Comparison of ENCODE assay signal across 11 mouse cellular contexts in the genomic region with DNA sequence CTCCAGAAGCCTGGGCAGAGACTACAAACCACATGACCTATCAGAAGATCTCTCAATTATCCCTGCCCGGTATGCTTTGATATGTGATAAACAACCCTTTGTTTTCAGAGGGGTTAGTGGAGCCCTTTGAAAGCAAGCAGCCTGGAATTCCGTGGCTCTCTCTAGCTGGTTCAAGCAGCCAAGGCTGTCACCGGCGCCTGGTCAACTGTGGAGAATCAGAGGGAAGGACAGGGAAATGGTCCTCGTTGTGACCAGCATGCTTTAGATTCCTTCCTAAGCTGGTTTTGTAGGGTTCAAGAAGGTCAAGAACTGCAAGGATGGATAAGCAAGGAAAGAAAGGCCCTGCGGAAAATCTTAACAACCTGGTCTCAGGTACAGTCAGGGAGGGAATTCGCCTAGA. TPM values are rescaled to one million over a fixed set of nuclear protein-coding genes. Genes with fewer than 3 reads are reported as not detected.
DNase-seq lines count a peak whose midpoint lies in the region; ATAC-seq and TF ChIP-seq lines count a peak whose summit lies in the region.
"Had no signal": no experiment of that assay in that cellular context is flagged by ENCODE, and none has a peak within 500 bp of the region (broad histone marks: within the 10 kb centered on the region; RNA-seq: fewer than 3 reads in every experiment).

No protein-coding gene starts in this region.

- no peak for ATAC-seq in neural tube, embryonic 13.5 days (ENCODE audit: low read depth)
- ATAC-seq: activated CD4-positive, CD25-positive, alpha-beta regulatory T cell, adult 4 months had no signal

- no peaks in the 10 kb centered on the region for H3K27me3 ChIP-seq in neural tube, embryonic 13.5 days
- H3K27me3 ChIP-seq: hindbrain, embryonic 15.5 days; liver, embryonic 13.5 days had no signal

- no peak for TF ChIP-seq CTCF in gastrocnemius, adult 2 months (IDR thresholded peaks at IDR 0.05)

- H3K4me2 ChIP-seq in neural tube, embryonic 13.5 days, result no peak overlapping the region
- H3K4me2 ChIP-seq: hindbrain, embryonic 15.5 days; liver, embryonic 13.5 days had no signal

- intact Hi-C loops in gastrocnemius, adult 2 months (cut with DNase I), result no loop called here
- intact Hi-C loops in left cerebral cortex, postnatal 14 days (cut with DNase I), result no loop called here

- peak overlapping the region; percentile 77 for H3K27ac ChIP-seq in gastrocnemius, adult 2 months
- peak overlapping the region; percentile 3; the same call in 1 of the 2 replicates for H3K27ac ChIP-seq in neural tube, embryonic 13.5 days (replicated peaks)
- H3K27ac ChIP-seq: hindbrain, embryonic 15.5 days; liver, embryonic 13.5 days had no signal

- H3K9ac ChIP-seq in neural tube, embryonic 13.5 days, result no peak overlapping the region
- H3K9ac ChIP-seq: hindbrain, embryonic 15.5 days; liver, embryonic 13.5 days had no signal

- DNase-seq in gastrocnemius, adult 2 months, result no peak
- no peak for DNase-seq in gastrocnemius, adult 18-20 months (ENCODE audit: low spot score)
- DNase-seq in neural tube, embryonic 10.5 days (ENCODE audit: extremely low spot score, low spot score), result no peak
- peak; percentile 59 for DNase-seq in kidney, adult 18-20 months
- DNase-seq in yolk sac, embryonic 10.5 days (ENCODE audit: low spot score), result no peak
- no peak for DNase-seq in thymus, adult 18-20 months
- DNase-seq in left cerebral cortex, postnatal 14 days (ENCODE audit: low spot score in 2 of 2), result no peak
- DNase-seq: liver, embryonic 13.5 days had no signal

- H3K4me3 ChIP-seq in gastrocnemius, adult 2 months, result no peak overlapping the region
- H3K4me3 ChIP-seq in neural tube, embryonic 13.5 days, result no peak overlapping the region
- H3K4me3 ChIP-seq: hindbrain, embryonic 15.5 days; liver, embryonic 13.5 days had no signal

- H3K4me1 ChIP-seq in neural tube, embryonic 13.5 days (replicated peaks), result peaks cover 69% of the 10 kb centered on the region

- 37% methylated on average over 7 of the region's 7 CpGs for WGBS in neural tube, embryonic 13.5 days

- no peaks in the 10 kb centered on the region for H3K9me3 ChIP-seq in neural tube, embryonic 13.5 days
- H3K9me3 ChIP-seq: hindbrain, embryonic 15.5 days; liver, embryonic 13.5 days had no signal

- peaks cover 5% of the 10 kb centered on the region; the same call in 1 of the 2 replicates for H3K36me3 ChIP-seq in neural tube, embryonic 13.5 days
- H3K36me3 ChIP-seq: hindbrain, embryonic 15.5 days; liver, embryonic 13.5 days had no signal

RNA-seq across cellular contexts. Expression of gene App, which starts 21.9 kb away (rescaled TPM):
- 100 to 1,000 TPM in 1 of 2 experiments, 10 to 100 TPM in 1; 66.5 to 103 TPM for total RNA-seq in gastrocnemius, adult 2 months (2021)
- 10 to 100 TPM; 68.7 to 96.8 TPM for total RNA-seq in gastrocnemius, adult 18-20 months (2021)
- 388 and 419 TPM in 2 replicates for polyA plus RNA-seq in neural tube, embryonic 13.5 days (2015; fragmentation: Nextera tagmentation; extraction: Ambion mirVana)
- total RNA-seq in left cerebral cortex, postnatal 14 days (2021), result 1,000 to 10,000 TPM; 1,293 to 1,298 TPM

Comparison
In these comparisons a context has a peak if more than half of its experiments do, and no peak if none do; other contexts are left out.
1. RNA of gene App, which starts 21.9 kb away (total RNA-seq): 1,293 to 1,298 TPM in left cerebral cortex, postnatal 14 days; 66.5 to 103 TPM in gastrocnemius, adult 2 months and 68.7 to 96.8 TPM in gastrocnemius, adult 18-20 months; every median in the first group is over 10 times any median in the second.